Mouse (Mus musculus) olfactory bulb, adult 2 months (tissue): ENCODE results near the gene Plcb1.

Experiments
- CTCF ChIP-seq: fragments of 200-500 bp; IDR thresholded peaks from 2 replicates; pipeline ENCODE4 v1.5.1; 2012; ENCODE audit warnings: low read depth, mild to moderate bottlenecking, low read length, moderate library complexity; ENCODE audit not compliant: insufficient read depth
- POLR2A ChIP-seq: fragments of 200-500 bp; IDR thresholded peaks from 2 replicates; pipeline ENCODE4 v1.6.1; 2012; ENCODE audit warnings: mild to moderate bottlenecking, low read depth, low read length, moderate library complexity; ENCODE audit not compliant: insufficient read depth

DNA sequence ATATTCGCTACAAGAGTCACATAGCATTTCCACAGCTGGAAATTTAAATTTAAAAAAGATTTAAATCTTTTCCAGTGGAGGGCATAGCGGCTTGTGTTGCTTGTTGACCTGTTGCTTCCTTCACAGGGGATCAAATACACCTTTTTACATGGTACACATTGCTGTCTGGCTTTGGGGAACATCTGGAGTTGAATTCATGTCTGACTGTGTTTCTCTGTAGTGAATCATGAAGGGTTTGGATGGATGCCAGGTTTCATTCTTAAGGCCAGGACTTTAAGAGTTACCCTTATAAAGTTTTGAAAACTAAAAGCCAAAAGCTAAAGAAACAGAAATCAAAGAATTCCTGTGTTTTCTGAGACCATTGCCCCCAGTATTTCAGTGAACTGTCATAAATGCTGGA lies 232.8 kb downstream of the Plcb1 start:
- TF ChIP-seq CTCF, result no peak
- no peak for TF ChIP-seq POLR2A
